Mouse (Mus musculus) E14TG2a.4 (cell line): ENCODE results near the gene Mmrn1.

ENCODE experiments used
- CTCF ChIP-seq: conservative IDR thresholded peaks from 2 replicates; pipeline ENCODE4 v1.5.1; 2014; ENCODE audit warnings: low read length
- NANOG ChIP-seq: IDR thresholded peaks from 2 replicates; pipeline ENCODE4 v1.6.1; 2014; ENCODE audit warnings: borderline replicate concordance, low read length, mixed read lengths

- TF ChIP-seq CTCF = no peak
- no peak for TF ChIP-seq NANOG
Measured at GRCm38 (mm10) chr6:60931364-60931763, 6.6 kb downstream of the Mmrn1 start.
